Mouse (Mus musculus) adrenal gland, postnatal 25 days (tissue): ENCODE data around the gene Gna13. TPM values are rescaled to one million over a fixed set of nuclear protein-coding genes. Genes with fewer than 3 reads are reported as not detected.

Experiments
- DNase-seq: peaks from one replicate; pipeline ENCODE4 v3.0.0; 2021; ENCODE audit warnings: mixed read lengths
- total RNA-seq: library from RNA; stranded (reverse); gene quantifications from 2 replicates; pipeline ENCODE4 v1.2.3, GENCODE M21; 2021

The Gna13 gene
- total RNA-seq, 1 experiment from 2014 or later: 68.3 TPM

GRCm38 (mm10) chr11:109375412-109375811 is 12.8 kb downstream of the Gna13 start:
- no peak for DNase-seq

- DNase-seq: no peak
Measured at GRCm38 (mm10) chr11:109376484-109377143, 14.0 kb downstream of the Gna13 start.

GRCm38 (mm10) chr11:109377477-109377876 is 14.8 kb downstream of the Gna13 start:
- DNase-seq: no peak

- no peak for DNase-seq
Measured at GRCm38 (mm10) chr11:109378051-109378450, 15.4 kb downstream of the Gna13 start.

GRCm38 (mm10) chr11:109380662-109381061 is 18.0 kb downstream of the Gna13 start:
- DNase-seq: no peak

GRCm38 (mm10) chr11:109385296-109385695 is 22.7 kb downstream of the Gna13 start:
- DNase-seq: no peak

- no peak for DNase-seq
Measured at GRCm38 (mm10) chr11:109389046-109389445, 26.4 kb downstream of the Gna13 start.

- DNase-seq: peak; percentile 25
Measured at GRCm38 (mm10) chr11:109391200-109391599, 28.6 kb downstream of the Gna13 start.

- no peak for DNase-seq
Measured at GRCm38 (mm10) chr11:109391760-109392159, 29.1 kb downstream of the Gna13 start.

- DNase-seq: no peak
Measured at GRCm38 (mm10) chr11:109392601-109393000, 30.0 kb downstream of the Gna13 start.

- no peak for DNase-seq
Measured at GRCm38 (mm10) chr11:109394758-109395157, 32.1 kb downstream of the Gna13 start.

GRCm38 (mm10) chr11:109395291-109395690 is 32.7 kb downstream of the Gna13 start:
- DNase-seq: no peak

GRCm38 (mm10) chr11:109406431-109406830 is 43.8 kb downstream of the Gna13 start:
- no peak for DNase-seq

- DNase-seq: no peak
Measured at GRCm38 (mm10) chr11:109410197-109410980, 47.8 kb downstream of the Gna13 start.

- no peak for DNase-seq
Measured at GRCm38 (mm10) chr11:109413617-109414016, 51.0 kb downstream of the Gna13 start, which contains the start of gene 9930022D16Rik. Gene 9930022D16Rik (plus strand): TSS chr11:109413917.

- DNase-seq: no peak
Measured at GRCm38 (mm10) chr11:109414802-109415201, 52.2 kb downstream of the Gna13 start.

- DNase-seq: no peak
Measured at GRCm38 (mm10) chr11:109416709-109417420, 54.2 kb downstream of the Gna13 start.

- DNase-seq: no peak
Measured at GRCm38 (mm10) chr11:109417472-109418040, 54.9 kb downstream of the Gna13 start.

GRCm38 (mm10) chr11:109419461-109419860 is 56.8 kb downstream of the Gna13 start:
- DNase-seq: no peak

- DNase-seq: no peak
Measured at GRCm38 (mm10) chr11:109419961-109420566, 57.4 kb downstream of the Gna13 start.

- DNase-seq: no peak
Measured at GRCm38 (mm10) chr11:109420567-109420962, 57.9 kb downstream of the Gna13 start.

- no peak for DNase-seq
Measured at GRCm38 (mm10) chr11:109421205-109421604, 58.6 kb downstream of the Gna13 start.
